Mouse (Mus musculus) layer of hippocampus, postnatal 36 days (tissue): ENCODE measurements at regions not wholly inside any gene's neighbourhood (a gene's known extent, or its start where the extent isn't known, plus 50 kb on each side); places are given as distances from the start of the nearest gene placed in this dataset.

Experiments used
- DNase-seq, 2 experiments: peaks; one replicate each; pipeline ENCODE4 v3.0.0; 2022

GRCm38 (mm10) chr12:16136214-16136671 lies 319.5 kb upstream of the Trib2 start:
- no peak for DNase-seq

DNA sequence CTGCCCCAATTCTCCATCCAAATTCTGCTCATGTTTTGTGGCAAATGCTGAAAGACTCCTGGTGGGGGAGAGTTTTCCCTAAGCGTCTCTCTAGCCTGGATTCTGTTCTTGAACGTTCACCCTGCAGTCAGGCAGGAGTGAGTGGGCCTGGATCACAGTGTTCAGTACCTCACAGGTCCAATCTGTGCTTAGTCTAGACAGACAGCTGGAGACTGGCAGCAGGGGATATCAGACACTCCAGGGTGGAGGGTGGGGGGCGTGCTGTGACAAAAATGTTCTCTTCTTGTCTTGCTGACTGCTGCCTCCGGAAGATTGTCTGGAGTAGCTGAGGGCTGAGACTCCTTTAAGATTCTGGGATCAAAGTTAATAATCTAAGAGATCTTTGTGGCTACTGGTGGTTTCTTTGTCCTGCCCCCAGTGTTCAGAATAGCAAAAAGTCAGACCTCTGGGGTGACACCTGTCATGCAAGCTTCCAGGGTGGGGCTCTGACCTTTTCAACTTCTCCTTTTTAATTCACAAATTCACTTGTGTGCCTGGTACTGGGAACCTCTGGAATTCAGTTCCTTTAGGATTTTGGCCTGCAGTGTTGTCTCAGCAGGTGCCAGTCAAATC lies 319.0 kb upstream of the Trib2 start:
- peak; percentile 68 to 73 for DNase-seq

DNA sequence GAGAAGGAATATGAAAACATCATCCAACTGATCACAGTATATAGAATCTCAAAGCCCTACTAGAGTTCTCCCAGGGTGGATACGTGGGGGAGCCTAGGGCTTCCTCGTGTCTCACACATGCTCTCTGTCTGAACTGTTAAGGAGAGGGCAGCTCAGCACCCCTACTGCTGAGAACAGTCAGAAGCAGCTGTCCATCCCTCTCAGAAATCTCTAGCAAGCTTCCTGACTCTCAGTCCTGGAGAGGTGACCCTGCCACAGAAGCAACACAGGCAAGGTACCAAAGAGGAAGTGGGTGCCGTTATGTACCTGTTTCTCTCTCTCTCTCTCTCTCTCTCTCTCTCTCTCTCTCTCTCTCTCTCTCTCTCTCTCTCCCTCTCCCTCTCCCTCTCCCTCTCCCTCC lies 317.7 kb upstream of the Trib2 start:
- no peak for DNase-seq

GRCm38 (mm10) chr12:16133253-16133652 lies 316.5 kb upstream of the Trib2 start:
- DNase-seq = no peak

DNA sequence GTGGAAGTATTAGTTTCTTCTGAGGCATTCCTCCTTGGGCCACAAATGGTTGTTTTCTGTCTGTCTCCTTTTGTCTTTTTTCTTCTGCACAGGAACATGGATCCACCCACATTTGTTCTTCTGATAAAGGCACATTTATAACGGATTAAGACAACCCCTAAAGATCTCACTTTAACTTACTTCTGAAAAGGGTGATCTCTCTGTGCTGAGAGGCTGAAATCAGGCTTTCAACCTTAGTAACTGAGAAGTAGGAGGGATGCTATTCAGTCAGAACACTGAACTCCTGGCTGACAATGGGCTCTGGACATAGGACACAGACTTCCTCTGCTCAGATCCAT lies 315.0 kb upstream of the Trib2 start:
- no peak for DNase-seq

DNA sequence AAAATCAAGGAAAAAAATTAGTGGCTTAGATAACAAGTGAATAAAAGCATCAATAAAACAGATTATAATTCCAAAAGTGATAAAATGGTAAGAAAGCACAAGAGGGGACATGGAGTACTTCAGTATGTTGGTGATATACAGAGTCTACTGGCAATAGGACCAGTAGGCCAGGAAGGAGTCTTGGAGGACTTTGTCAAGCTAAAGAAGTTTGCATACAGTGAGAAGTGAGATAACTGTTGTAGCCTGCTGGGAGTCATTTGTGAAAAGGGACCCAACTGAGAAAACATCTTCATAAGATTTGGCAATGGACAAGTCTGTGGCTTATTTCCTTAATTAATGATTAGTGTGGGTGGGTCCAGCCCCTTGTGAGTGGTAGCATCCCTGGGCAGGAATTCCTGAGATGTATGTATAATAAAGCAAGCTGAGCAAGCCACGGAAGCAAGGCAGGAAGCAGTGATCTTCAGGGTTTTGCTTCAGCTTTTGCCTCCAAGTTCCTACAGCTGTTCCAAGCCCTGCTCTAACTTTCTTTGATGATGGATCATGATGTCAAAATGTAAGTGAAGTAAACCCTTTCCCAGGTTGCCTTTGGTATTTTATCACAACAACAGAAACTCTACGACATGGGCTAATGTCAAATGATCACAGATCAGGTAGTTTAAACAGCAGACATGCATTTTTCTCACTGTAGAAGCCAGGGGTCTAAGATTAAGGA lies 314.5 kb upstream of the Trib2 start:
- no peak for DNase-seq

- no peak for DNase-seq
Observed at GRCm38 (mm10) chr12:16130605-16131004, 313.9 kb upstream of the Trib2 start.

GRCm38 (mm10) chr12:16129923-16130322 lies 313.2 kb upstream of the Trib2 start:
- no peak for DNase-seq

DNA sequence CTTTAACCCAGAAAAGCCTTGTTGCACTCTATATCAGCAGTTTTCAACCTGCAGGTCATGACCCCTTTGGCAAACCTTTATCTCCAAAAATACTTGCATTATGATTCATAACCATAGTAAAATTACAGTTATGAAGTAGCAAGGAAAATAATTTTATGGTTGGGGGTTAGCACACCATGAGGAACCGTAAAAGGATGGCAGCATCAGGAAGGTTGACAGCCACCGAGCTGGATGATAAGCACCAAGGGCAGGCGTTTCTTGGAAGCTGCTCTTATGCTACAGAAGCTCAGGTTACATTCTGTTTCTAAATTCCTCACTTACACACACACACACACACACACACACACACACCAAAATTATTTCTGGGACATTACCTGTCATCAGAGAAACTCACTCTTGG lies 312.5 kb upstream of the Trib2 start:
- DNase-seq = no peak

DNA sequence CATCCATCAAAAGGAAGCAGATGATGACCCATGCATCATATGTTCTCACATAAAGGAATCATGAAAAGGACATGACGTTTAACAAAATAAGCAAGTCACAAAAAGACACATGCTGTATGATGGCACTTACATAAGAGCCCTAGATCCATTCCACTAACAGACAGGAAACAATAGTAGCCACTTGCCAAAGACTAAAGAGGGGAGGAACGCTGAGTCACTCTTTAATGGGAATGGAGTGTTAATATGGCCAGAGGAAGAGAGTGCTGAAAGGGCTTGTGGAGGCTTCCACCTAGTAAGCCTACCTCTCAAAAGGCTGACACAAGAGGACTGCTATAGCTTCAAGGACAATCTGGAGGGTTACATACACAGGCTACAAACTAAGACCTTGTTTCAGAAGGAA lies 308.2 kb upstream of the Trib2 start:
- DNase-seq = no peak

DNA sequence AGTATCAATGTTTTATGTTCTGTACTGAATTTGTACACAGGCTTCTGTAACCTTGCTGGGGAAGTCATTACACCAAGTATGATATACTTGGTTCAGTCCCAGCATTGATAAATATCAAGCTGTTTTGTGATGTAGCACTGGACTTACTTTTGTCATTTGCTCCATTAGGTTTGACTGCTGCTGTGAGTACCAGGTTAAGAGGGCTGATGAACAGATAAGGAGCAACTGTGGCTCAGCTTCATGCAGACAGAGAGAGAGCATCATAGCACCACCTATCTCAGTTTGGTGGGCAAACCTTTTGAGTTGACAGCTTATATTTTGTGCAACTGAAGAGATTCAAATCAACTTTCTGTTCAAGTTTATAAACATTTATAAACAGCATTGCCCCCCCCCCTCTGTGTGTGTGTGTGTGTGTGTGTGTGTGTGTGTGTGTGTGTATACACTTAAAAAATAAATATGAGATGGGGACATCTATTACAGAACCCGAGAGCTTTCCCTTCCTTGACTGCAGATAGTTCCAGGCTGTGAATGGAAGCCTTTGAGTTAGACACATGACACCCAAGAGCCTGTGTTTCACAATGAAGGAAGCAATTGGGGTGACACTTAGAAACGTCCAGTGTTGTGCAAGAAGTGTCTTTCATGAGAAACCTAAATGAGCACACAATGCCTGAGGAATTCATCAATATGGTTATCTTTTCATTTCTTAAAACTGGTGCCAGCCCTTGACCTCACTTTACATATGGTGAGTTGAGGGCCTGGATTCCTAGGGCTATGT lies 305.8 kb upstream of the Trib2 start:
- no peak for DNase-seq

DNA sequence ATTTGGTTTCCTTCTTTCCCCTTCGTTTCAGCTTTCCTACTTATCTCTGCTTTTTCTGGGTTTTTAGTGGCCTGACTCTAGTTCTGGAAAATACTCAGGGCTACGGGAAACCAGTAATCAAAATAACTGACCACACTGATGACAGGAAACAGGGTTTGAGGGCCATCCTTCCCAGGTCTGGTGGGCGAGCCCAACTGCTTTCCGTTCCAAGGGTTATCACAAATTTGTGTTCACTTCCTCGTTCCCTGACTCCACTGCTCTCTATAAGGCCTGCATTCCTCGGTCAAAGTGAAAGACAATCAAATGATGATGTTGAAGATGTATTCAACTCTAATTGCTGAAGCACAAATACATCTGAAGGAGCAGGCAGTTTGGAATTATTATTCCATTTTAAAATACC lies 305.1 kb upstream of the Trib2 start:
- DNase-seq = no peak

DNA sequence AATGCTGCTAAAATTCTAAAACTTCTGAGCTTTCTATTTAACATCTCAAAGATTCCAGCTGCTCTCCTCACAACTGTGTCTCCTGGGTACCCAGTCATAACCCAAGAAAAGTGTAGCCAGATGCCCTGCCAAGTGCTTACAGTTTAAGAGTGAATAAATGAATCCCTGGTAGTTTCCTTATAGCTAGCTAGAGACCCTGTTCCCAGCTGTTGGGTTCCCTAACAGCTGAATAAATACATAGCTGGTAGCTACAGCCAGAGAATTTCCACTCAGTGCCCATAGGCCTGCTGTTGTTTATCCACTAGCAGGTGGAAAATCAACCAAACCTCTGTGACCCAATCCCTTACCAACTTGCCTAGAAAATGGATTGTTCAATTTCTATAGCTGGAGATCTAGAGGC lies 302.0 kb upstream of the Trib2 start:
- DNase-seq = no peak

GRCm38 (mm10) chr12:16106946-16107345 lies 290.2 kb upstream of the Trib2 start:
- no peak for DNase-seq

DNA sequence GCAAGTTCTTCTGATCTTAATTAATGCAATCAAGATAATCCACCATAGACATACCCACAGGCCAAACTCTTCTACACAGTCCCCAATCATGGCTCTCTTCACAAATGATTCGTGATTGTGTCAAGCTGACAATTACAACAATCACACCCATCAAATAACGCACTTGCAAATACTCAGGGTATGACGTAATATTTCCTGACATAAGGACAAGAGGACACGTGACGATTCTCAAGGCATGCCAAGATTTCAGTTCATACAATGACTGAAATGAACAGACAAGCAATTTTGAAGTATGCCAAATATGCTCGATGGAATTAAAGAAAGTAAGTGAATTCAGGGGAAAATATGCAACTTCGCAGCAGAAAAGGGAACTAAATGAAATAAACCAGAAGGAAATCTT lies 282.1 kb upstream of the Trib2 start:
- DNase-seq = no peak

DNA sequence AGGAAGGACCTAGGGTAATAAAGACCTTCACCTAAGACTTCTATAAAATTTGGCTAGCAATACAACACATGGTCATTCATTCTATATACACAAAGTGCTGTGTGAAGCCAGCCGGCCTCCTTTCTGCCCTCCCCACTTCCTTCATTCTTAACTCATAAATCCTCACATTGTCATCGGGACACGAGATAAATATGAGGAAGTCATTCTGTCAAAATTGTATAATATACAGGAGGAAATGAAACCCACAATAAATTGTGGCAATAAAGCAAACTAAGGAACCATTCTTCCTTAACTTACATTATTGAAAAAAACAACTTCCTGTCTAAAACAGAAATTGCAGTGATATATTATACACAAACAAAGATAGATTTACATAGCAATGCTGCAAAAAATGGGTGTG lies 275.9 kb upstream of the Trib2 start:
- DNase-seq = no peak

GRCm38 (mm10) chr12:16091336-16091735 lies 274.6 kb upstream of the Trib2 start:
- peak in 1 of 2 experiments; percentile 4 for DNase-seq

DNA sequence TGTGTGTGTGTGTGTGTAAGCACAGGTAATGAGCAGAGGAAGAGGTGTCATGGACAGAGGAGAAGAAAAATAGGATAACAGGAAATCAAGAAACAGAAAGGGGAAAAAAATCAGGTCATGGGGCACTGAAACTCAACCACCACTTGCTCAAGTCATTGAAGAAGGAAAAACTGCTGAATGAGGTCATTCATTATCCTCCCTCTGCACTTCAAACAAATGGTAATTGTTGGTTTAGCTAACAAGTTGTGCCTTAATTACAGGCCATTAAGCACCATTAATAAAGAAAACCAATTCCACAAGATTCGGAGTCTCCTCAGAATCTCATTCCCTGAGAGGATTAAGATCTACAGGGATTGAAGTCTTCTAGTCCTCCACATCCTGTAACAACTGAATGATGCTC lies 266.5 kb upstream of the Trib2 start:
- DNase-seq = no peak

DNA sequence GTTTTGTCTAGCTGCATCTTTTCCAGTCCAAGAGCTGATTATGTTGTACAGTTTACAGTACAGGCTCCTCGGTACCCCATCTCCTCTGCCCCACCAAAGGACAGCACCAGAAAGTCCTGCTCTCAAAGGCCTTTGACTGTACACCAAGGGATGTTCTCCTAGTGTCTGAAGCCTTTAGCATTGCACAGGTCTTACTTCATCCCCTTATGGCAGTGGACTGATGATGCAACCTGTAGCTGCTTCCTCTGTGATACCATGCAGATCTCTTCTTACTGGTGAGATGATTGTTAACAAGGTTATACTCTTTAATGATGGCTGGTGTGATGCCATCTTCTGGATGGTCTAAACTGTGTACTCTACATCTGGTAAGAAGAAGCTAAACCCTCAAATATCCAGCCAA lies 260.5 kb upstream of the Trib2 start:
- no peak for DNase-seq

DNA sequence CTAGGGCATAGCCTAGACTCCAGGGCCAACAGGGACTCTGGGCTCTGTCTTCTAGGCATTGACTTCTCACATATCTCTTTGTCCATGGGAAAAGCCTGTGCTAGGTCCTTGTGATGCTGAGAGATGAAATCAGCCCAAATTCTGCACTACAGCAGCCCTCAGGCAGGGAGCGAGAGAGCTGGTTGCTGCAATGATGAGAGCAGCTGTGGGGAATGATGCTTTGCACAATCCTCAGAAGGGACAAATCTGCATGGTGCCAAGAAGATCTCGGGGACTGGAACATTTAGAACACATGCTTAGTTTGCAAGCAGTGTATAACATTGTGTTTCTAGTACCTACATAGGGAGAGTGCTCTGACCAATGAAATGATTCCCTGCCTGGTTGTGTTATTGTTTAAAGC lies 259.2 kb upstream of the Trib2 start:
- DNase-seq = no peak

GRCm38 (mm10) chr12:16068940-16069339 lies 252.2 kb upstream of the Trib2 start:
- peak; percentile 26 to 37 for DNase-seq

DNA sequence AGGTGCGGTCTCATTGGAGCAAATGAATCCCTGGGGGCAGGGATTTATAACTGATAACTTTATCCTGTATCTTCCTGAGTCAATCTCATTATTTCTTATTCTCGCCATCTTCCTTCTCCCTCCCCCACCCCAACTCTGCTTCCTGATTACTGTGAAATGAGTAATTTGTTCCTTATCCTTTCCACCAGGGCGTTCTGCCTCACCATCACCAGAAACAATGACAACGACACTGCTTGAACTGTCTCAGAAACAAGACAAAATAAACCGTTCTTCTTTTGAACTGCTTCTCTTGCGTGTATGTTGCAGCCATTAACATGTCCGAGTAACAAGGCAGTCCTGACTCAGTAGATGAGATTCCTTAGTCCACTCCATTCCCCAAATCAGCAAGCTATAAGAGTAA lies 246.0 kb upstream of the Trib2 start:
- no peak for DNase-seq

DNA sequence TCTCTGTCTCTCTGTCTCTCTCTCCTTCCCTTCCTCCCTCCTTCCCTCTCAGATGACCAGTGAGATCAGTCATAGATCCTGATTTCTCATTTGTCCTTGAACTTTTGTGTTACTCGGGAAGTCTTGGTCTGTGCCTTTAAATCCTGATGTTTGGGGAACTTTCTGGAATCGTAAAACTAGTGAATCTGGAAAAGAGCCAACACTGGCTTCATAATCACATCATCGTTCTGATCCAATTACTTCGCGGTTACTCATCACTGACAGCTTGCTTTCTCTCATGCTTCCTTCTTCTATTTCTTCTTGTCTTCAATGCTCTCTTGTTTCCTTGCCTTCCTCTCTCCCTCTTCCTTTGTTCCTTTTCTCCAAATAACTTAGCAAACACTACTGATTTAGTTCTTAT lies 243.7 kb upstream of the Trib2 start:
- DNase-seq = no peak

DNA sequence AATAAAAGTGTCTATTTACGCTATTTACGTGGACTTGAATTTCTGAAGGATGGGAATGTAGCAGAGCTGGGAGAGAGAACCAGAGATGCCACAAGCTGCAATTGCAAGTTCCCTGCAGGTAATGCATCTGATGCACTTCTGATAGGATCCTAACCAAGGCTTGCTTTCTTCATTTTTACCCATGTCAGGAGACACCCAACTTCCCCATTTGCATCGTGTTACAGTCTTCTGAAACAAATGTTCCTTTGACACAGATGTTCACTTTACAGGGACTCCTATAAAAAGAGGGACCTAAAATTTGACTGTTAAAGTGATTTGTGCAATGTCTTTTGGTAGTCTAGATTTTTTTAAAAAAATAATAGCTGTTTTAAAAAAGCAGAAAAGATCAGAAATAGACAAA lies 241.5 kb upstream of the Trib2 start:
- DNase-seq = no peak
